Mouse (Mus musculus) forebrain, embryonic 11.5 days (tissue): Measurements from ENCODE around the gene Agap1. TPM values are rescaled to one million over a fixed set of nuclear protein-coding genes. Genes with fewer than 3 reads are reported as not detected.

Source experiments
- ATAC-seq: fragments of 200-750 bp; cut with Nextera tagmentation; replicated peaks from 2 replicates; pipeline ENCODE4 v1.8.0; 2017; ENCODE audit warnings: moderate TSS enrichment; ENCODE audit not compliant: low FRiP score
- DNase-seq: peaks from one replicate; pipeline ENCODE4 v3.0.0-alpha.2; 2017; ENCODE audit warnings: low spot score
- H3K27ac ChIP-seq: fragments of 300-500 bp; sonication (generic); 2 replicates; pipeline ENCODE4 v1.5.1; 2014; ENCODE audit warnings: low read depth, low read length
- H3K27me3 ChIP-seq: fragments of 300-500 bp; sonication (generic); 2 replicates; pipeline ENCODE4 v1.6.1; 2014; ENCODE audit warnings: mild to moderate bottlenecking, low read length, mixed read lengths; ENCODE audit not compliant: control insufficient read depth, insufficient read depth
- H3K36me3 ChIP-seq: fragments of 300-500 bp; sonication (generic); 2 replicates; pipeline ENCODE4 v1.6.1; 2014; ENCODE audit warnings: mild to moderate bottlenecking, low read length, moderate library complexity, mixed read lengths; ENCODE audit not compliant: control insufficient read depth, insufficient read depth
- H3K4me1 ChIP-seq: fragments of 300-500 bp; sonication (generic); replicated peaks from 2 replicates; pipeline ENCODE4 v1.6.1; 2014; ENCODE audit warnings: low read length, mixed read lengths; ENCODE audit not compliant: control insufficient read depth, insufficient read depth
- H3K4me2 ChIP-seq: fragments of 300-500 bp; sonication (generic); 2 replicates; pipeline ENCODE4 v1.6.1; 2014; ENCODE audit warnings: low read depth, mild to moderate bottlenecking, low read length, moderate library complexity, mixed read lengths; ENCODE audit not compliant: severe bottlenecking
- H3K4me3 ChIP-seq: fragments of 300-500 bp; sonication (generic); 2 replicates; pipeline ENCODE4 v1.5.1; 2014; ENCODE audit warnings: low read depth, low read length
- H3K9ac ChIP-seq: fragments of 300-500 bp; sonication (generic); 2 replicates; pipeline ENCODE4 v1.6.1; 2014; ENCODE audit warnings: low read length
- H3K9me3 ChIP-seq: fragments of 300-500 bp; sonication (generic); 2 replicates; pipeline ENCODE4 v1.6.1; 2016; ENCODE audit warnings: low read length, mixed read lengths; ENCODE audit not compliant: control insufficient read depth
- WGBS: fragments of 180-500 bp; shearing (Covaris S2); extraction: QIAGEN DNeasy Blood & Tissue Kit; methylation state at CpG from one replicate; pipeline ENCODE4 v1.1.7; 2014; 5-methylcytosine and 5-hydroxymethylcytosine counted together
- polyA plus RNA-seq: library from polyadenylated mRNA; unstranded; fragments of >200 nt; fragmentation: Nextera tagmentation; extraction: Ambion mirVana; gene quantifications from 2 replicates; pipeline ENCODE4 v1.2.1, GENCODE M21; 2014

The Agap1 gene
- polyA plus RNA-seq, 1 experiment from 2014 or later, result 36.1 TPM

GRCm38 (mm10) chr1:89930551-89930950 lies 475.9 kb downstream of the Agap1 start:
- H3K4me2 ChIP-seq, result peak overlapping the region; percentile 74
- peak overlapping the region; percentile 27; the same call in 1 of the 2 replicates for H3K9ac ChIP-seq
- H3K27me3 ChIP-seq, result peaks cover 95% of the 10 kb centered on the region
- no peak for ATAC-seq
- WGBS, result under 1% methylated on average over 45 of the region's 45 CpGs
- H3K36me3 ChIP-seq, result no peaks in the 10 kb centered on the region
- peak; percentile 74 for DNase-seq
- no peaks in the 10 kb centered on the region for H3K9me3 ChIP-seq
- peak overlapping the region; percentile 37 for H3K4me3 ChIP-seq
- peaks cover 37% of the 10 kb centered on the region for H3K4me1 ChIP-seq
- H3K27ac ChIP-seq, result no peak overlapping the region

GRCm38 (mm10) chr1:89931120-89931519 lies 476.5 kb downstream of the Agap1 start, which contains the start of gene Gbx2:
Gene Gbx2, minus strand, starts transcription at chr1:89931179.
- H3K9ac ChIP-seq, result peak within 1 kb of the TSS; percentile 27; the same call in 1 of the 2 replicates
- peak; percentile 76 for ATAC-seq
- H3K36me3 ChIP-seq, result no peaks in the 10 kb centered on the region
- peak within 1 kb of the TSS; percentile 37 for H3K4me3 ChIP-seq
- peaks cover 40% of the 10 kb centered on the region for H3K4me1 ChIP-seq
- H3K4me2 ChIP-seq, result peak within 1 kb of the TSS; percentile 74
- under 1% methylated on average over 33 of the region's 33 CpGs for WGBS
- no peak within 1 kb of the TSS for H3K27ac ChIP-seq
- peak; percentile 91 for DNase-seq
- H3K27me3 ChIP-seq, result peaks cover 95% of the 10 kb centered on the region
- H3K9me3 ChIP-seq, result no peaks in the 10 kb centered on the region

GRCm38 (mm10) chr1:89932021-89932423 lies 477.4 kb downstream of the Agap1 start:
- no peaks in the 10 kb centered on the region for H3K36me3 ChIP-seq
- peak overlapping the region; percentile 37 for H3K4me3 ChIP-seq
- no peak overlapping the region for H3K4me2 ChIP-seq
- H3K9ac ChIP-seq, result no peak overlapping the region
- H3K27ac ChIP-seq, result no peak overlapping the region
- WGBS, result 1% methylated on average over 19 of the region's 19 CpGs
- ATAC-seq (no peak), DNase-seq (peak; percentile 57)
- H3K9me3 ChIP-seq, result no peaks in the 10 kb centered on the region
- H3K4me1 ChIP-seq, result peaks cover 40% of the 10 kb centered on the region
- peaks cover 95% of the 10 kb centered on the region for H3K27me3 ChIP-seq

- Histone ChIP-seq H3K36me3 (no peaks in the 10 kb centered on the region), H3K4me2 (no peak overlapping the region), H3K4me3 (no peak overlapping the region), H3K9me3 (no peaks in the 10 kb centered on the region), H3K9ac (no peak overlapping the region), H3K27ac (no peak overlapping the region), H3K27me3 (peaks cover 95% of the 10 kb centered on the region), H3K4me1 (peaks cover 39% of the 10 kb centered on the region)
- under 1% methylated on average over 16 of the region's 16 CpGs for WGBS
- no peak for ATAC-seq
- DNase-seq, result peak; percentile 64
Observed at GRCm38 (mm10) chr1:89932616-89933015, 478.0 kb downstream of the Agap1 start.

- DNase-seq (no peak), ATAC-seq (no peak)
- no peak overlapping the region for H3K4me3 ChIP-seq
- H3K36me3 ChIP-seq, result no peaks in the 10 kb centered on the region
- peaks cover 39% of the 10 kb centered on the region for H3K4me1 ChIP-seq
- H3K9ac ChIP-seq, result no peak overlapping the region
- peaks cover 95% of the 10 kb centered on the region for H3K27me3 ChIP-seq
- no peak overlapping the region for H3K27ac ChIP-seq
- no peak overlapping the region for H3K4me2 ChIP-seq
- 3% methylated on average over 6 of the region's 6 CpGs for WGBS
- H3K9me3 ChIP-seq, result no peaks in the 10 kb centered on the region
Observed at GRCm38 (mm10) chr1:89933028-89933427, 478.4 kb downstream of the Agap1 start.

GRCm38 (mm10) chr1:89933786-89934185 lies 479.2 kb downstream of the Agap1 start:
- Histone ChIP-seq H3K4me3 (no peak overlapping the region), H3K36me3 (no peaks in the 10 kb centered on the region), H3K4me2 (no peak overlapping the region), H3K4me1 (peaks cover 39% of the 10 kb centered on the region), H3K9me3 (no peaks in the 10 kb centered on the region), H3K27ac (no peak overlapping the region), H3K27me3 (peaks cover 94% of the 10 kb centered on the region), H3K9ac (no peak overlapping the region)
- WGBS, result under 1% methylated on average over 21 of the region's 21 CpGs
- ATAC-seq (no peak), DNase-seq (no peak)

- Histone ChIP-seq H3K27me3 (peaks cover 95% of the 10 kb centered on the region), H3K4me2 (no peak overlapping the region), H3K27ac (no peak overlapping the region), H3K9ac (no peak overlapping the region), H3K36me3 (no peaks in the 10 kb centered on the region), H3K9me3 (no peaks in the 10 kb centered on the region), H3K4me3 (no peak overlapping the region), H3K4me1 (peaks cover 35% of the 10 kb centered on the region)
- WGBS, result 2% methylated on average over 19 of the region's 19 CpGs
- DNase-seq (no peak), ATAC-seq (no peak)
Observed at GRCm38 (mm10) chr1:89934316-89935260, 480.0 kb downstream of the Agap1 start.

- no peaks in the 10 kb centered on the region for H3K9me3 ChIP-seq
- peaks cover 31% of the 10 kb centered on the region for H3K4me1 ChIP-seq
- H3K36me3 ChIP-seq, result no peaks in the 10 kb centered on the region
- no peak overlapping the region for H3K4me2 ChIP-seq
- H3K27me3 ChIP-seq, result peaks cover 93% of the 10 kb centered on the region
- no peak for DNase-seq
- H3K4me3 ChIP-seq, result no peak overlapping the region
- H3K27ac ChIP-seq, result no peak overlapping the region
- ATAC-seq, result no peak
- under 1% methylated on average over 28 of the region's 29 CpGs for WGBS
- no peak overlapping the region for H3K9ac ChIP-seq
Observed at GRCm38 (mm10) chr1:89935493-89936348, 481.1 kb downstream of the Agap1 start.
